Mouse (Mus musculus) heart, embryonic 14.5 days (tissue): ENCODE results near the gene Frrs1l. TPM values are rescaled to one million over a fixed set of nuclear protein-coding genes. Genes with fewer than 3 reads are reported as not detected.

Source experiments
- ATAC-seq: fragments of 200-750 bp; cut with Nextera tagmentation; 2 replicates; pipeline ENCODE4 v1.8.0; 2017; ENCODE audit warnings: low read depth, moderate TSS enrichment; ENCODE audit not compliant: insufficient number of reproducible peaks, insufficient read depth, low FRiP score
- H3K27ac ChIP-seq, 2 experiments: fragments of 200-500 bp in 1 of 2; fragments of 300-500 bp in 1 of 2; sonication (generic) in 1 of 2; replicated peaks in 1 of 2; 2 replicates each; pipeline ENCODE4 v1.5.1; 2012 to 2014; ENCODE audit warnings: low read depth in 2 of 2, low read length in 2 of 2, control low read depth in 1 of 2, mild to moderate bottlenecking in 1 of 2, mixed read lengths in 1 of 2; ENCODE audit not compliant: control insufficient read depth in 1 of 2, insufficient read depth in 1 of 2
- H3K27me3 ChIP-seq: fragments of 300-500 bp; sonication (generic); 2 replicates; pipeline ENCODE4 v1.6.1; 2014; ENCODE audit warnings: mild to moderate bottlenecking, low read length, control low read depth; ENCODE audit not compliant: control insufficient read depth, insufficient read depth
- H3K36me3 ChIP-seq: fragments of 300-500 bp; sonication (generic); 2 replicates; pipeline ENCODE4 v1.6.1; 2014; ENCODE audit warnings: mild to moderate bottlenecking, control low read depth, low read length, mixed read lengths; ENCODE audit not compliant: control insufficient read depth, insufficient read depth
- H3K4me1 ChIP-seq, 2 experiments: fragments of 200-500 bp in 1 of 2; fragments of 300-500 bp in 1 of 2; sonication (generic) in 1 of 2; 2 replicates each; pipeline ENCODE4 v1.6.1; 2012 to 2014; ENCODE audit warnings: low read length in 2 of 2, control low read depth in 1 of 2, mixed read lengths in 1 of 2; ENCODE audit not compliant: control insufficient read depth in 2 of 2, insufficient read depth in 2 of 2
- H3K4me2 ChIP-seq: fragments of 300-500 bp; sonication (generic); 2 replicates; pipeline ENCODE4 v1.6.1; 2014; ENCODE audit warnings: mild to moderate bottlenecking, low read length
- H3K4me3 ChIP-seq, 2 experiments: fragments of 200-500 bp in 1 of 2; fragments of 300-500 bp in 1 of 2; sonication (generic) in 1 of 2; 2 replicates each; pipeline ENCODE4 v1.5.1; 2012 to 2014; ENCODE audit warnings: low read length in 2 of 2, mild to moderate bottlenecking in 2 of 2, control low read depth in 1 of 2, low read depth in 1 of 2, moderate library complexity in 1 of 2; ENCODE audit not compliant: control insufficient read depth in 1 of 2, insufficient read depth in 1 of 2
- H3K9ac ChIP-seq: fragments of 300-500 bp; sonication (generic); 2 replicates; pipeline ENCODE4 v1.6.1; 2014; ENCODE audit warnings: mild to moderate bottlenecking, low read length
- H3K9me3 ChIP-seq: fragments of 300-500 bp; sonication (generic); 2 replicates; pipeline ENCODE4 v1.6.1; 2016; ENCODE audit warnings: low read length, control low read depth; ENCODE audit not compliant: control insufficient read depth
- WGBS: fragments of 180-500 bp; shearing (Covaris S2); extraction: QIAGEN DNeasy Blood & Tissue Kit; methylation state at CpG from one replicate; pipeline ENCODE4 v1.1.7; 2014; 5-methylcytosine and 5-hydroxymethylcytosine counted together
- polyA plus RNA-seq: library from polyadenylated mRNA; unstranded; fragments of >200 nt; fragmentation: Nextera tagmentation; extraction: Ambion mirVana; gene quantifications from 2 replicates; pipeline ENCODE4 v1.2.1, GENCODE M21; 2014

Gene Frrs1l
- polyA plus RNA-seq, 1 experiment from 2014 or later, result 0.23 TPM

DNA sequence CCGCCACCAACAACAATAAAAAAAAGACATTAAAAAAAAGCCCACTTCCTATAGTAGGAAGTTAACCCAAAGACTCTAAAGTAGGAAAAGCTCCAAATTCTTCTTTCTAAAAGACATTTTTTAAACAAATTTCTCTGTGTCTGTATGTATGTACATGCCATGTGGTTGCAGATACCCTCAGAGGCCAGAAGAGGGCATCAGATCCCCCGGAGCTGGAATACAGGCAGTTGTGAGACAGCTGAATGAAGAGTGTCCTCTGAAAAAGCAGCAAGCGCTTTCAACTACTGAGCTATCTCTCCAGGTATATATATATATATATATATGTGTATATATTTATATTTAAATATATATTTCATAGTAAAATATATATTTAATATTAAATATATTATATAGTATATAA is 31.1 kb upstream of the Frrs1l start:
- H3K9ac ChIP-seq, result no peak overlapping the region
- H3K27me3 ChIP-seq, result no peaks in the 10 kb centered on the region
- no peak overlapping the region for H3K27ac ChIP-seq
- H3K4me1 ChIP-seq, result no peaks in the 10 kb centered on the region; a peak in 1 of 4 replicates
- 93% methylated on average over 3 of the region's 3 CpGs for WGBS
- no peaks in the 10 kb centered on the region for H3K36me3 ChIP-seq
- H3K4me3 ChIP-seq, result no peak overlapping the region
- no peak for ATAC-seq
- no peak overlapping the region for H3K4me2 ChIP-seq
- H3K9me3 ChIP-seq, result no peaks in the 10 kb centered on the region

DNA sequence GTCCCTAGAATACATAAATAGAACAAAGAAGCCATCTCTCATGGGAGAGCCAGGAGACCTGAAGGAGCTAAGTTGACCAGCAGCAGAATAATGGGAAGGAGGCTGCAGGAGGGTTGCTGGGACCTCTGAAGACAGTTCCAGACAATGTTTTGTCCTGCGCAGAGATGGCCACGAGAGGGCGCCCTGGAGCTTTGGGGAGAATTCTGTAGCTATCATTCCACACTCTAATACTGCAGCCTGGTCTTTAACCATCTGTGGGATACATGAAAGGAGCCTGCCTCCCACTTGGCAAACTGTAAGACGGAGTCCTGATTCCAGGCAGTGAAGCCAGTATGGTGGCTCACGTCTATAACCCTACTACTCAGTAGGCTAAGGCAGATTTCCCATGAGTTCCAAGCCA is 27.0 kb upstream of the Frrs1l start:
- Histone ChIP-seq H3K27ac (no peak overlapping the region), H3K4me3 (no peak overlapping the region), H3K9ac (no peak overlapping the region), H3K4me2 (no peak overlapping the region), H3K4me1 (no peaks in the 10 kb centered on the region; a peak in 1 of 4 replicates), H3K9me3 (no peaks in the 10 kb centered on the region), H3K36me3 (no peaks in the 10 kb centered on the region), H3K27me3 (no peaks in the 10 kb centered on the region)
- 23% methylated on average over 5 of the region's 5 CpGs for WGBS
- no peak for ATAC-seq

DNA sequence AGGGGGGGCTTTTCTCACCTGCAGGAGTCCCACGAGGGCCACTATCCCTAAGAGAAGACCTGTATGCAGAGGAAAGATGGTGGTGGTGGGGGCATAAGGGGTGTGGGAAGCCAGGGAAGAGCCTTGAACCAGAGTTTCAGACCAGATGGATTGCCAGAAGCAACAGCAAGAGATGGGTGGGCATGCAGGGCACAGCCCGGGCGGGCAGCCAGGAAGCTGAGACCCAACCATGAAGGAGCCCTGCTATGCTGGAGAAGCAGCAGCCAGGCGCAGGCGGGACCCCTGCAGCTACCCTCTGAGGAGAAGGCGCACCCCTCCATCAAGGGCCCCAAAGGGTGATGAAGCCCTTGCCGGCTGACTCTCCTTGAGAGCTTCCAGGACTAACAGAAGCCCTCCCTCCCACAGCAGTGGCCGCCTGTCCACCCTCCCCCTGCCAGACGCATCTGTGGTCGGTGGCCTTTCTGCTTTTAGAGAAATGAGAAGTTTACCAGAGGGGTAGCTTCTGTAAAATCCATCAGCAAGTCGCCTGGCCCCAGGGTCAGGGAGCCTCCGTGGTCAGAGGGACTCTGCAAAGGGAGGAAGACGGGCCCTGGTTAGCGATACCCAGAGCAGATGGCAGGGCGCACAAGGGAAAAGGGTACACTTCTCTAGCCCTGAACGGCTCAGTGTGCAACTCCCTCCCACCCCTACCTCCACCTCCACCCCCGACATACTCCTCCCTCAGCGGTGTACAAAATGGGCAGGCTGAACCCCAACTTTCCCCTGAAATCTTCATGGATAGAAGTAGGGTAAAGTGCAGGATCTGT is 26.4 kb upstream of the Frrs1l start:
- whole genome bisulfite sequencing, result 47% methylated on average over 18 of the region's 18 CpGs
- Histone ChIP-seq H3K27ac (no peak overlapping the region), H3K4me1 (no peaks in the 10 kb centered on the region; a peak in 1 of 4 replicates), H3K9ac (no peak overlapping the region), H3K27me3 (0 out of 2 replicates have a peak, but pooled peaks cover 3% of the 10 kb centered on the region), H3K36me3 (no peaks in the 10 kb centered on the region), H3K9me3 (no peaks in the 10 kb centered on the region), H3K4me2 (no peak overlapping the region), H3K4me3 (no peak overlapping the region)
- ATAC-seq, result no peak

DNA sequence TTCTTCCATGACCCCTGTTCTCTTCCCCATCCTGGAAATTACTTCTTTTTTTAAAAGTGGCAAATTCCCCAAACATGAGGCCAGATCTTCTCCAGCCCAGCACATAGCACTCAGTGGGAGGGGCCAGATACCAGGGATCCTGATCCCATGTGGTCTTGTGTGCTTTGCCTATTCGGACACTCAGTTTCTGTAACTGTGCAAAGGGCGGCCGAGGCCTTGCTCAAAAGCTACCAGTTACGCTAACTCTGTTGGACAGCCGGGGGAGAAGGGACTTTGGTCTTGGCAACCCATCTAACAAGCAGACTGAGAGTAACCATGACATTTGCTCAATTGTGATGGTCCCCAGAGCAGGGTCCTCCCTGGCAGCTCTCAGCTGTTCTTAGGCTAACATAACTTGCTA is 24.8 kb upstream of the Frrs1l start:
- no peak for ATAC-seq
- peaks cover 0 to 6% of the 10 kb centered on the region in 2 experiments; a peak in 2 of 4 replicates for H3K4me1 ChIP-seq
- H3K4me2 ChIP-seq, result no peak overlapping the region
- H3K27ac ChIP-seq, result no peak overlapping the region
- H3K9ac ChIP-seq, result no peak overlapping the region
- no peaks in the 10 kb centered on the region for H3K36me3 ChIP-seq
- WGBS, result 92% methylated on average over 5 of the region's 5 CpGs
- H3K9me3 ChIP-seq, result no peaks in the 10 kb centered on the region
- H3K27me3 ChIP-seq, result 0 out of 2 replicates have a peak, but pooled peaks cover 6% of the 10 kb centered on the region
- no peak overlapping the region for H3K4me3 ChIP-seq

DNA sequence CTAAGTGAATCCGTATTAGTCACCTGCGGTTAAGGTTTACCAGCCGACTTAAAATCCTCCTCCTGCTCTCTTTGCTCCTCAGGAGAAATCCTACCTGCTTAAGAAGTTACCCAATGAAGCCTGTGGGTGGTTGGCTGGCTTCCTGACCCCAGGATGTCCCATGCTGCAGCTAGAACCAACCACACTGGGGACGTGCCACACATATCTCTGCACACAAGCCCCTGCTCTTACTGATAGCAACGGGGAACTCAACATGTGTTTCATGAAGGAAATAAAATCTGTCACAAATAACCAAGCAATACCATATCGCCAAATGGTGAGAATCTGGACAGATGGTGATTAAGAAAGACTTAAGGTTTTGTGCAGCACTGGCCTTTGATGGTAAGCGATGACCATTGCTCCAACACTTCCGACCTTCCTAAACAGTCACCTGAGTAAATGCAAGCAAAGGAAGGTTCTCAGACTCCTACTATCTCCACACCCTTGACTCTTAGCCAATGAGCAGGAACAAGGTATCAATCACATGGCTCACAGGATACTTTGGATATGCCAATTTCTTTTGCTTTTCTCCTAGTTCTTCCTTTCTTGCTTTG is 21.4 kb upstream of the Frrs1l start:
- no peak for ATAC-seq
- H3K27me3 ChIP-seq, result 0 out of 2 replicates have a peak, but pooled peaks cover 6% of the 10 kb centered on the region
- WGBS, result 56% methylated on average over 8 of the region's 8 CpGs
- no peaks in the 10 kb centered on the region for H3K9me3 ChIP-seq
- H3K36me3 ChIP-seq, result no peaks in the 10 kb centered on the region
- H3K4me3 ChIP-seq, result no peak overlapping the region
- H3K4me2 ChIP-seq, result no peak overlapping the region
- peaks cover 0 to 6% of the 10 kb centered on the region in 2 experiments; a peak in 2 of 4 replicates for H3K4me1 ChIP-seq
- no peak overlapping the region for H3K9ac ChIP-seq
- no peak overlapping the region for H3K27ac ChIP-seq

DNA sequence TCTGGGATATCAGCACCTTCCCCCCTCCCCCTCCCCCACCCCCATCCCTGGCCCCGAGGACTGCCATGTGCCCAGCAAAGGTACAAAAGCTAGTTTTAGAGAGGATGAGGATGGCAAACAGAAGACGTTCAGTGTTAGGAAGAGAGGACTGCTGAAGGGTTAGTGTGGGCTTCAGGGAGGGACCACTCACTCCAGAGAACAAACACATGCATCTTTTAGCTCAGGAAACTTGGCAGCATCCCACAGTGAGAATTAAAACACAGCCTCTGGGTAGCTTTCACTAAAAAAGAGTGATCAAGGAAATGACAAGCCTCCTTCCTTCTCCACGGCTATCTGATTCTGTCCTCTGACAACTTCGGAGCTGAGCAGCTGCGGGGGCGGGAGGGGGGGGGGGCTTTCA is 20.7 kb upstream of the Frrs1l start:
- Histone ChIP-seq H3K27ac (no peak overlapping the region), H3K9me3 (no peaks in the 10 kb centered on the region), H3K4me3 (no peak overlapping the region), H3K4me2 (no peak overlapping the region), H3K4me1 (peaks cover 0 to 6% of the 10 kb centered on the region in 2 experiments; a peak in 2 of 4 replicates), H3K27me3 (0 out of 2 replicates have a peak, but pooled peaks cover 6% of the 10 kb centered on the region), H3K36me3 (no peaks in the 10 kb centered on the region), H3K9ac (no peak overlapping the region)
- no peak for ATAC-seq
- WGBS, result 11% methylated on average over 6 of the region's 6 CpGs

DNA sequence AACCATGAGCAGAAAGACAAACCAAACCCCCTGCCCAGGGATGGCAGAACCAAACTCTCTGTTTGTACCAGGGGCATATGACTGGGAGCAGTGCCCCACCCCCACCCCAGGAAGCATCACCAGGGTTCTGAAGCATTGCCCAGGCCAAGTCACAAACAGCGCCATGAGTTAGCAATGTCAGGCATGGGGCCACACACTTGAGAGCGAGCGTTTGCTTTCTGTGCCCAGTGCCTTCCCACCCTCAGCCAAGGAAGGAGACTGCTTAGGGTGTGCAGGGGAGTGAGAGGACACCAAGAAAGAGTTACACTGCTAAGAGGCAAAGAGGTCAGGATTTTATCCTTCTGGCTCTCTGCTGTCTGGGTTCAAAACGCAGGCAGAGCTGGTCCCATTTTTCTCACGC is 20.2 kb upstream of the Frrs1l start:
- H3K4me3 ChIP-seq, result no peak overlapping the region
- no peaks in the 10 kb centered on the region for H3K9me3 ChIP-seq
- 34% methylated on average over 5 of the region's 5 CpGs for WGBS
- ATAC-seq, result no peak
- no peak overlapping the region for H3K4me2 ChIP-seq
- no peak overlapping the region for H3K9ac ChIP-seq
- H3K27ac ChIP-seq, result no peak overlapping the region
- peaks cover 0 to 6% of the 10 kb centered on the region in 2 experiments; a peak in 2 of 4 replicates for H3K4me1 ChIP-seq
- 0 out of 2 replicates have a peak, but pooled peaks cover 6% of the 10 kb centered on the region for H3K27me3 ChIP-seq
- H3K36me3 ChIP-seq, result no peaks in the 10 kb centered on the region
